22 mouse cellular contexts compared by ENCODE assay signal in genomic region chrX:56787486-56787885, GRCm38 (mm10). TPM values are rescaled to one million over a fixed set of nuclear protein-coding genes. Genes with fewer than 3 reads are reported as not detected.
DNase-seq lines count a peak whose midpoint lies in the region; ATAC-seq and TF ChIP-seq lines count a peak whose summit lies in the region.
"Had no signal": no experiment of that assay in that cellular context is flagged by ENCODE, and none has a peak within 500 bp of the region (broad histone marks: within the 10 kb centered on the region; RNA-seq: fewer than 3 reads in every experiment).

No protein-coding gene starts in this region.

- DNase-seq in adrenal gland, adult 2 months, result peak; percentile 22
- no peak for DNase-seq in adrenal gland, postnatal 10 days
- DNase-seq in heart, adult 2 months, result no peak
- no peak for DNase-seq in heart, postnatal 4 days
- peak; percentile 18 to 19 for DNase-seq in kidney, adult 8-10 months
- no peak for DNase-seq in stomach, postnatal 0 days (ENCODE audit: low spot score)
- DNase-seq in testis, postnatal 10 days (ENCODE audit: low spot score), result no peak
- DNase-seq: adrenal gland, postnatal 25 days; cerebellum, adult 18-20 months; cerebellum, adult 9-10 months; cerebellum, postnatal 14 days; forebrain, postnatal 0 days; gastrocnemius, postnatal 36 days; heart, postnatal 14 days had no signal

- no peak for TF ChIP-seq POLR2A in heart, adult 2 months (IDR thresholded peaks at IDR 0.05; ENCODE audit: insufficient read depth, low read depth, low read length)

- H3K9me3 ChIP-seq in kidney, embryonic 16.5 days (ENCODE audit: low read length), result no peaks in the 10 kb centered on the region
- H3K9me3 ChIP-seq in stomach, postnatal 0 days (ENCODE audit: control insufficient read depth, low read length), result no peaks in the 10 kb centered on the region
- H3K9me3 ChIP-seq: forebrain, embryonic 10.5 days; heart, embryonic 12.5 days; heart, embryonic 15.5 days; hindbrain, embryonic 12.5 days; hindbrain, embryonic 15.5 days had no signal

- TF ChIP-seq EP300 in heart, adult 2 months (IDR thresholded peaks at IDR 0.05; ENCODE audit: insufficient read depth, low read depth, low read length), result no peak
- no peak for TF ChIP-seq EP300 in stomach, postnatal 0 days (optimal IDR thresholded peaks at IDR 0.05)

- H3K4me1 ChIP-seq in heart, adult 2 months (ENCODE audit: control insufficient read depth, insufficient read depth, low read length), result peaks cover 3% of the 10 kb centered on the region; the same call in 1 of the 2 replicates
- H3K4me1 ChIP-seq in kidney, embryonic 16.5 days (ENCODE audit: insufficient read depth, low read length), result no peaks in the 10 kb centered on the region
- no peaks in the 10 kb centered on the region for H3K4me1 ChIP-seq in stomach, postnatal 0 days (replicated peaks; ENCODE audit: control insufficient read depth, insufficient read depth)
- H3K4me1 ChIP-seq: heart, embryonic 15.5 days; hindbrain, embryonic 12.5 days; hindbrain, embryonic 15.5 days had no signal

- H3K9ac ChIP-seq in heart, adult 2 months (ENCODE audit: low read depth, low read length), result no peak overlapping the region
- H3K9ac ChIP-seq in kidney, embryonic 16.5 days (replicated peaks; ENCODE audit: low read length), result no peak overlapping the region
- H3K9ac ChIP-seq in stomach, postnatal 0 days (ENCODE audit: low read length), result no peak overlapping the region
- H3K9ac ChIP-seq: forebrain, postnatal 0 days; heart, embryonic 12.5 days; heart, embryonic 15.5 days; hindbrain, embryonic 12.5 days; hindbrain, embryonic 15.5 days had no signal

- no peak overlapping the region for H3K4me3 ChIP-seq in heart, adult 2 months
- no peak overlapping the region for H3K4me3 ChIP-seq in kidney, embryonic 16.5 days (ENCODE audit: low read length)
- H3K4me3 ChIP-seq in stomach, postnatal 0 days (ENCODE audit: low read depth, low read length), result 0 out of 2 replicates have a peak overlapping the region, but pooled peaks have one; percentile 1
- H3K4me3 ChIP-seq: forebrain, embryonic 10.5 days; heart, embryonic 12.5 days; heart, embryonic 15.5 days; hindbrain, embryonic 12.5 days; hindbrain, embryonic 15.5 days had no signal

- TF ChIP-seq CTCF in heart, adult 2 months (IDR thresholded peaks at IDR 0.05), result no peak
- no peak for TF ChIP-seq CTCF in stomach, postnatal 0 days (IDR thresholded peaks at IDR 0.05; ENCODE audit: low read depth)

- ATAC-seq in kidney, embryonic 16.5 days (ENCODE audit: low FRiP score, low TSS enrichment), result no peak
- no peak for ATAC-seq in stomach, postnatal 0 days (ENCODE audit: low FRiP score, low TSS enrichment)
- ATAC-seq: forebrain, postnatal 0 days; Patski had no signal

- no peaks in the 10 kb centered on the region for H3K36me3 ChIP-seq in heart, adult 2 months (ENCODE audit: control insufficient read depth, insufficient read depth, low read length)
- no peaks in the 10 kb centered on the region for H3K36me3 ChIP-seq in kidney, embryonic 16.5 days (ENCODE audit: insufficient read depth, low read length)
- H3K36me3 ChIP-seq in stomach, postnatal 0 days (ENCODE audit: control insufficient read depth, insufficient read depth, low read length), result no peaks in the 10 kb centered on the region
- H3K36me3 ChIP-seq: heart, embryonic 15.5 days; hindbrain, embryonic 15.5 days had no signal

- H3K4me2 ChIP-seq in kidney, embryonic 16.5 days (replicated peaks; ENCODE audit: low read depth, low read length), result no peak overlapping the region
- H3K4me2 ChIP-seq in stomach, postnatal 0 days (replicated peaks; ENCODE audit: low read depth), result peak overlapping the region; percentile 17; the same call in 1 of the 2 replicates
- H3K4me2 ChIP-seq: heart, embryonic 12.5 days; heart, embryonic 15.5 days; hindbrain, embryonic 12.5 days; hindbrain, embryonic 15.5 days had no signal

- intact Hi-C loops in heart, adult 2 months (cut with DNase I), result no loop called here

- peak overlapping the region; percentile 38; the same call in 1 of the 2 replicates for H3K27ac ChIP-seq in heart, adult 2 months
- H3K27ac ChIP-seq in kidney, embryonic 16.5 days (ENCODE audit: low read length), result no peak overlapping the region
- H3K27ac ChIP-seq in stomach, postnatal 0 days (replicated peaks), result no peak overlapping the region
- H3K27ac ChIP-seq: forebrain, embryonic 10.5 days; heart, embryonic 15.5 days; hindbrain, embryonic 12.5 days; hindbrain, embryonic 15.5 days had no signal

- H3K79me2 ChIP-seq in heart, adult 2 months (replicated peaks; ENCODE audit: control insufficient read depth, insufficient read depth, low read length), result no peaks in the 10 kb centered on the region

- 68% methylated on average over 3 of the region's 3 CpGs for WGBS in heart, adult 2 months
- WGBS in kidney, embryonic 16.5 days, result 74% methylated on average over 3 of the region's 3 CpGs
- 75% methylated on average over 3 of the region's 3 CpGs for WGBS in stomach, postnatal 0 days

- no peaks in the 10 kb centered on the region for H3K27me3 ChIP-seq in heart, adult 2 months (ENCODE audit: control insufficient read depth, insufficient read depth, low read length)
- H3K27me3 ChIP-seq in kidney, embryonic 16.5 days (ENCODE audit: insufficient read depth, low read length), result no peaks in the 10 kb centered on the region
- no peaks in the 10 kb centered on the region for H3K27me3 ChIP-seq in stomach, postnatal 0 days (ENCODE audit: control insufficient read depth, insufficient read depth, low read length)
- H3K27me3 ChIP-seq: heart, embryonic 12.5 days; heart, embryonic 15.5 days; hindbrain, embryonic 12.5 days; hindbrain, embryonic 15.5 days had no signal

RNA-seq across cellular contexts. Expression of gene Map7d3, which starts 34.6 kb away (rescaled TPM):
- total RNA-seq in adrenal gland, adult 2 months (2021), result 1 to 10 TPM; 1.0 to 3.4 TPM
- polyA plus RNA-seq in adrenal gland, adult 2 months (2012; rRNA removed), result not detected in 2 replicates
- total RNA-seq in adrenal gland, postnatal 10 days (2021), result 1 to 10 TPM; 3.6 TPM
- under 1 TPM; 0.31 to 0.43 TPM for total RNA-seq in heart, adult 2 months (2021)
- 0.04 and 0.12 TPM in 2 replicates for polyA plus RNA-seq in heart, adult 2 months (2012; rRNA removed)
- 1 to 10 TPM; 3.2 to 4.3 TPM for total RNA-seq in heart, postnatal 4 days (2021)
- 1.5 and 1.6 TPM in 2 replicates for polyA plus RNA-seq in kidney, embryonic 16.5 days (2015; fragmentation: Nextera tagmentation; extraction: Ambion mirVana)
- 1.9 and 2.2 TPM in 2 replicates for polyA plus RNA-seq in stomach, postnatal 0 days (2015; fragmentation: Nextera tagmentation; extraction: Ambion mirVana)

RNA-seq across cellular contexts. Expression of gene Fhl1, which starts 55.9 kb away (rescaled TPM):
- 10 to 100 TPM; 27.9 to 59.4 TPM for total RNA-seq in adrenal gland, adult 2 months (2021)
- 31.5 and 35.3 TPM in 2 replicates for polyA plus RNA-seq in adrenal gland, adult 2 months (2012; rRNA removed)
- total RNA-seq in adrenal gland, postnatal 10 days (2021), result 100 to 1,000 TPM; 146 to 212 TPM
- total RNA-seq in heart, adult 2 months (2021), result 100 to 1,000 TPM; 111 to 140 TPM
- polyA plus RNA-seq in heart, adult 2 months (2012; rRNA removed), result 123 and 197 TPM in 2 replicates
- total RNA-seq in heart, postnatal 4 days (2021), result 100 to 1,000 TPM; 278 to 293 TPM
- 98.0 and 110 TPM in 2 replicates for polyA plus RNA-seq in kidney, embryonic 16.5 days (2015; fragmentation: Nextera tagmentation; extraction: Ambion mirVana)
- 386 and 394 TPM in 2 replicates for polyA plus RNA-seq in stomach, postnatal 0 days (2015; fragmentation: Nextera tagmentation; extraction: Ambion mirVana)
- total RNA-seq: granulocyte monocyte progenitor cell, adult 5-6 weeks had no signal

Comparison
In these comparisons a context has a peak if more than half of its experiments do, and no peak if none do; other contexts are left out.
1. DNase-seq: peak in adrenal gland, adult 2 months (single experiment) and kidney, adult 8-10 months (2 of 2); none in adrenal gland, postnatal 10 days (single experiment), heart, adult 2 months (0 of 2), heart, postnatal 4 days (single experiment), stomach, postnatal 0 days (single experiment) and testis, postnatal 10 days (single experiment).